Mouse (Mus musculus): ENCODE measurements around the gene Olfr263. TPM values are rescaled to one million over a fixed set of nuclear protein-coding genes. Genes with fewer than 3 reads are reported as not detected.

Gene Olfr263
- polyA plus RNA-seq, 1 experiment, result not detected

DNA sequence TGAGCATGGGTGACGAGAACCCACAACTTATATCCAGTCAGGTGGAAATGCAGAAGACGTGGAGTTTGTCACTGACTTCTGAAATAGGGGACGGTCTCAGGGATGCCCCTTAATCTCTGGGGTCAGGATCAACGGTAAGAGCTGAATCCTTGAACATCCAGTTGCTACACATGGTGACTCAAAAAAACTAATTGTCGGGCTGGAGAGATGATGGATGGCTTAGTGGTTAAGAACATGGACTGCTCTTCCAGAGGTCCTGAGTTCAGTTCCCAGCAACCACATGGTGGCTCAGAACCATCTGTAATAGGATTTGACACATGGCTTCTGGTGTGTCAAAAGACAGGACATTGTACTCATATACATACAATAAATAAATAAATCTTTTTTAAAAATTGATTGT lies 26.4 kb downstream of the Olfr263 start:
- Histone ChIP-seq H3K4me3 (replicated peaks; ENCODE audit: insufficient read depth, low read depth, low read length) (no peak overlapping the region), H3K27ac (ENCODE audit: insufficient read depth, low read length) (no peak overlapping the region), H3K4me1 (ENCODE audit: control insufficient read depth, insufficient read depth, low read length) (no peaks in the 10 kb centered on the region), H3K27me3 (ENCODE audit: control insufficient read depth, insufficient read depth, low read length) (no peaks in the 10 kb centered on the region)
- TF ChIP-seq CTCF (IDR thresholded peaks at IDR 0.05; ENCODE audit: borderline replicate concordance, insufficient read depth, low read depth, low read length), result no peak
- no peak for TF ChIP-seq POLR2A (IDR thresholded peaks at IDR 0.05; ENCODE audit: borderline replicate concordance, insufficient read depth, low read length)
- no peak for DNase-seq
- 88% methylated on average over 5 of the region's 5 CpGs for WGBS

DNA sequence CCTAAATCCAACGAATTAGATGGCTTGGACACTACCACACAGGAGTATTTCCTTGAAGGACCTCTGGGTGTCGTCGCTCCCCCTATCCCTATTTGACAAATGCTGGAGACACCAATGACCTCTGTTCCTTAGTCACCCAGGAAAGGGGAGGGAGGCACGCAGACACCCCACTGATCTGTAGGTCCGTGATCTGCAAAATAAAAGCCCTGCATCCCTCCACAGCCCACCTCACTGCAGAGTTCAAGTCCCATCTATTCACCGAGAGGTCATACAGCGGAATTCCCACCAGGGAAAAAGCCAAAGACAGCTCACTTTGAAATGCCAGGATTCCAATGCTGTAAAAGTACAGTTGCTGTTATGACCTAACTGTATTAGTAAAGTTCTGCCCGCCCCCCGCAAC lies 28.6 kb downstream of the Olfr263 start:
- H3K4me3 ChIP-seq (replicated peaks; ENCODE audit: insufficient read depth, low read depth, low read length), result no peak overlapping the region
- WGBS, result 16% methylated on average over 9 of the region's 9 CpGs

DNA sequence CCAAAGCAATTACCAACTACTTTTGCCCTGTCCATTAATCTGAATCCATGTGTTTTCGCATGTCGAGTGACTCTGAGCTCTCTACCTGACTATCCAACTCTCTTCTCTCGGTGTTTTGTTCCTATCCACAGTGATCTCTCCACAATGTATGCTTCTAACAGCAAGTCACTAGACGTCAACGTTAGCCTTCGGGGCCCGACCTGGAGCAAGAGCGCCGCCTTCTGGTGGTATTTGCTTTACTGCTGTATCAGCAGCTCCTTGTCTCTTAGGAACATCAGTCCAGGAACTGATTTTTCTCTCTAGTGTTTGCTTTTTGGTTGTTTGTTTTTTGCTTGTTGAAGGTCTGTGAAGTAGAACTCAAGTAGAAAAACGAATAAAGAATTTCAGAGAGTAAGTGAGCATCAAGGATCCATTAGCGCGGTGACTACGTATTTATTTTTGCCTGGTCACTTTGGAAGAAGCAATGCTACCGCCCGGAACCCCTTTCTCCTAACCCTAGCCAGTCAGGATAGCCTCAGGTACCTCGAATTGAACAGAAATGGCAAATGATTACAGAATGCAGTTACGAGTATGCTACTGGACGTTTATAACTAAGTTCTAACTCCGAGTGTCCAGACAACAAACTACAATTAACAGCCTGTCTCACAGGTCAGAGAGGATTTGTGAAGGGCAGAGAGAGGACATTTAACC lies 29.5 kb downstream of the Olfr263 start:
- H3K27ac ChIP-seq (ENCODE audit: insufficient read depth, low read length), result no peak overlapping the region
- peak; percentile 85 to 90 for DNase-seq
- TF ChIP-seq CTCF (IDR thresholded peaks at IDR 0.05; ENCODE audit: borderline replicate concordance, insufficient read depth, low read depth, low read length) (peak; percentile 78), POLR2A (IDR thresholded peaks at IDR 0.05; ENCODE audit: borderline replicate concordance, insufficient read depth, low read length) (no peak)
- WGBS, result under 1% methylated on average over 19 of the region's 19 CpGs
- no peaks in the 10 kb centered on the region for H3K4me1 ChIP-seq (ENCODE audit: control insufficient read depth, insufficient read depth, low read length)
- peak overlapping the region; percentile 96 for H3K4me3 ChIP-seq (replicated peaks; ENCODE audit: insufficient read depth, low read depth, low read length)
- H3K27me3 ChIP-seq (ENCODE audit: control insufficient read depth, insufficient read depth, low read length), result no peaks in the 10 kb centered on the region

More for the DNA sequence above, 28.6 kb downstream of the Olfr263 start:
- Histone ChIP-seq H3K4me1 (ENCODE audit: control insufficient read depth, insufficient read depth, low read length) (no peaks in the 10 kb centered on the region), H3K27ac (ENCODE audit: insufficient read depth, low read length) (no peak overlapping the region), H3K27me3 (ENCODE audit: control insufficient read depth, insufficient read depth, low read length) (no peaks in the 10 kb centered on the region)
- TF ChIP-seq CTCF (IDR thresholded peaks at IDR 0.05; ENCODE audit: borderline replicate concordance, insufficient read depth, low read depth, low read length) (no peak), POLR2A (IDR thresholded peaks at IDR 0.05; ENCODE audit: borderline replicate concordance, insufficient read depth, low read length) (no peak)
- no peak for DNase-seq

GRCm38 (mm10) chr13:21159475-21159819 lies 30.0 kb downstream of the Olfr263 start:
- TF ChIP-seq POLR2A (IDR thresholded peaks at IDR 0.05; ENCODE audit: borderline replicate concordance, insufficient read depth, low read length) (no peak), CTCF (IDR thresholded peaks at IDR 0.05; ENCODE audit: borderline replicate concordance, insufficient read depth, low read depth, low read length) (no peak)
- DNase-seq, result no peak
- Histone ChIP-seq H3K27ac (ENCODE audit: insufficient read depth, low read length) (no peak overlapping the region), H3K4me3 (replicated peaks; ENCODE audit: insufficient read depth, low read depth, low read length) (peak overlapping the region; percentile 96), H3K4me1 (ENCODE audit: control insufficient read depth, insufficient read depth, low read length) (no peaks in the 10 kb centered on the region), H3K27me3 (ENCODE audit: control insufficient read depth, insufficient read depth, low read length) (no peaks in the 10 kb centered on the region)
- 0% methylated on average over 15 of the region's 15 CpGs for WGBS

DNA sequence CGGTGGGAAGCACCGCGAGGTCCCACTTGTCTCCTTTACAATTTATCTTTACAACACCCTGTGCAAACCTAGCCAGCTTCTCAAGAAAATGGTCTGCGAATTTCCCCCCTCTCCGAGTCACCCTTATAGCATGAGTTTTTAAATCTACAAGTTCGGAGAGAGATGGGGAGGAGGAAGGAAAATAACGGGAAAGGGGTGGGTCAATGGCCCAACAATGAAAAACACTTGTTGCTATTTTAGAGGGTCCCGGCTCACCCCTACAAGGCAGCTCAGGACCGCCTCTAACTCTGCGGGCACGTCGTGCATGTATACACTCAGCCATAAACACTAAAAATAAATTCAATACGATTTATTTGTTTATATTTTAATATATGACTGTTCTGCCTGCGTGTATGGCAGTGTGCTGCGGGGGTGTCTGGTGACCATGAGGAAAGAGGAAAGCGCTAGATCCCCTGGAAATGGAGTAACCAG lies 30.6 kb downstream of the Olfr263 start:
- Histone ChIP-seq H3K4me3 (replicated peaks; ENCODE audit: insufficient read depth, low read depth, low read length) (peak overlapping the region; percentile 96), H3K27me3 (ENCODE audit: control insufficient read depth, insufficient read depth, low read length) (no peaks in the 10 kb centered on the region), H3K27ac (ENCODE audit: insufficient read depth, low read length) (no peak overlapping the region), H3K4me1 (ENCODE audit: control insufficient read depth, insufficient read depth, low read length) (no peaks in the 10 kb centered on the region)
- WGBS, result under 1% methylated on average over 16 of the region's 16 CpGs
- no peak for DNase-seq
- TF ChIP-seq POLR2A (IDR thresholded peaks at IDR 0.05; ENCODE audit: borderline replicate concordance, insufficient read depth, low read length), result no peak

DNA sequence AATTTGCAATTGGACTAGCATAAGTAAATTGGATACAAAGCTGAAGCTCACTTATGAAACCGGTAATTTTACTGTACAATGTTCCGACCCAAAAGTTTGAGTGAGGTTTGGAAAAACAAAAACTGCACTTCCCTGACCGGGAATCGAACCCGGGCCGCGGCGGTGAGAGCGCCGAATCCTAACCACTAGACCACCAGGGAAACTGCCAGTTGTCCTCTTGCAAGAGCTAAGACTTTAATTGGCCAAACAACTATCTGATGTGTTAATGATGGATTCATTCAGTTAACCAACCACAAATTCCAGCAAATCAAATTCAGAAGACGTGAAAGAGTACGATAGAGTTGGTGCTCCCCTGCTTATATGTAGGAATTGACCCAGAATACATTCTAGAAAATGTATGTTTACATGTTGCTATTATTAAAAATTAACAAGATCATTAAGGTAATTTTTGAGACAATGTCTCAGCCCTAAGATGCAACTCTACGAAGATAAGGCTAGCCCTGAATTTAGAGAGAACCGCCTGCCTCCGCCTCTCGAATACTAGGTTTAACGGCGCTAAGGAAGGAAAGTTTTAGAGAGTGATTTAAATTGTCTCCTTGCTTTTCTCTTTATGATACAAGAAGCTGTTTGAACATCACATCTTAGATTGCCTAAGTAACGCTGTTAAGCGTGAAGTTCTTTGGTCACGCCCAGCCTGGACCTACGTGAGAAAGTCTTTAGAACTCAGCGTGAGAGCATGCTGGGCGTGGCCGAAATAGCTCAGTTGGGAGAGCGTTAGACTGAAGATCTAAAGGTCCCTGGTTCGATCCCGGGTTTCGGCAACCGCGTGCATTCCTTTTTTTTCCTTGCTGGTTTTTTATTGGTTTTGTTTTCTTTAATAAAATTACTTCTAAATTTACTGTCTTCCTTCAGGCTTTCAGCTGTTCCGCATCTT lies 31.5 kb downstream of the Olfr263 start:
- under 1% methylated on average over 32 of the region's 32 CpGs for WGBS
- Histone ChIP-seq H3K4me1 (ENCODE audit: control insufficient read depth, insufficient read depth, low read length) (no peaks in the 10 kb centered on the region), H3K27me3 (ENCODE audit: control insufficient read depth, insufficient read depth, low read length) (no peaks in the 10 kb centered on the region), H3K4me3 (replicated peaks; ENCODE audit: insufficient read depth, low read depth, low read length) (peak overlapping the region; percentile 96), H3K27ac (ENCODE audit: insufficient read depth, low read length) (no peak overlapping the region)
- no peak for TF ChIP-seq POLR2A (IDR thresholded peaks at IDR 0.05; ENCODE audit: borderline replicate concordance, insufficient read depth, low read length)
- TF ChIP-seq CTCF (IDR thresholded peaks at IDR 0.05; ENCODE audit: borderline replicate concordance, insufficient read depth, low read depth, low read length), result no peak
- peak; percentile 86 to 93 for DNase-seq

GRCm38 (mm10) chr13:21161591-21161990 lies 32.2 kb downstream of the Olfr263 start:
- no peak for TF ChIP-seq CTCF (IDR thresholded peaks at IDR 0.05; ENCODE audit: borderline replicate concordance, insufficient read depth, low read depth, low read length)
- no peak for TF ChIP-seq POLR2A (IDR thresholded peaks at IDR 0.05; ENCODE audit: borderline replicate concordance, insufficient read depth, low read length)
- WGBS, result 22% methylated on average over 2 of the region's 2 CpGs
- no peak for DNase-seq
- H3K4me1 ChIP-seq (ENCODE audit: control insufficient read depth, insufficient read depth, low read length), result no peaks in the 10 kb centered on the region
- H3K27ac ChIP-seq (ENCODE audit: insufficient read depth, low read length), result no peak overlapping the region
- H3K4me3 ChIP-seq (replicated peaks; ENCODE audit: insufficient read depth, low read depth, low read length), result peak overlapping the region; percentile 27
- no peaks in the 10 kb centered on the region for H3K27me3 ChIP-seq (ENCODE audit: control insufficient read depth, insufficient read depth, low read length)
